Mouse (Mus musculus) intestine, postnatal 0 days (tissue): Measurements from ENCODE around the gene Ccdc175. TPM values are rescaled to one million over a fixed set of nuclear protein-coding genes. Genes with fewer than 3 reads are reported as not detected.

Experiments
- ATAC-seq: fragments of 200-750 bp; cut with Nextera tagmentation; 2 replicates; pipeline ENCODE4 v1.8.0; 2017; ENCODE audit warnings: mild to moderate bottlenecking, moderate TSS enrichment, moderate library complexity
- H3K27ac ChIP-seq: fragments of 300-500 bp; sonication (generic); 2 replicates; pipeline ENCODE4 v1.5.1; 2014; ENCODE audit warnings: mild to moderate bottlenecking, low read depth, low read length, moderate library complexity
- H3K27me3 ChIP-seq: fragments of 300-500 bp; sonication (generic); replicated peaks from 2 replicates; pipeline ENCODE4 v1.6.1; 2014; ENCODE audit warnings: low read length, mixed read lengths; ENCODE audit not compliant: control insufficient read depth, insufficient read depth
- H3K36me3 ChIP-seq: fragments of 300-500 bp; sonication (generic); 2 replicates; pipeline ENCODE4 v1.6.1; 2014; ENCODE audit warnings: mild to moderate bottlenecking, moderate library complexity; ENCODE audit not compliant: control insufficient read depth, insufficient read depth
- H3K4me1 ChIP-seq: fragments of 300-500 bp; sonication (generic); replicated peaks from 2 replicates; pipeline ENCODE4 v1.6.1; 2014; ENCODE audit warnings: antibody characterized with exemption, low read length, mixed read lengths; ENCODE audit not compliant: control insufficient read depth, insufficient read depth
- H3K4me2 ChIP-seq: fragments of 300-500 bp; sonication (generic); replicated peaks from 2 replicates; pipeline ENCODE4 v1.6.1; 2014; ENCODE audit warnings: low read depth, mild to moderate bottlenecking, moderate library complexity
- H3K4me3 ChIP-seq: fragments of 300-500 bp; sonication (generic); 2 replicates; pipeline ENCODE4 v1.5.1; 2014; ENCODE audit warnings: low read depth, low read length
- H3K9ac ChIP-seq: fragments of 300-500 bp; sonication (generic); 2 replicates; pipeline ENCODE4 v1.6.1; 2014; ENCODE audit warnings: mild to moderate bottlenecking, low read depth, low read length
- H3K9me3 ChIP-seq: fragments of 300-500 bp; sonication (generic); 2 replicates; pipeline ENCODE4 v1.6.1; 2016; ENCODE audit warnings: mixed run types; ENCODE audit not compliant: control insufficient read depth
- CTCF ChIP-seq: sonication (generic); IDR thresholded peaks from 2 replicates; pipeline ENCODE4 v1.5.1; 2016; ENCODE audit warnings: low read depth, mild to moderate bottlenecking, control low read depth, antibody characterized with exemption, moderate library complexity
- WGBS: fragments of 180-500 bp; shearing (Covaris S2); extraction: QIAGEN DNeasy Blood & Tissue Kit; methylation state at CpG from one replicate; pipeline ENCODE4 v1.1.7; 2014; 5-methylcytosine and 5-hydroxymethylcytosine counted together
- polyA plus RNA-seq: library from polyadenylated mRNA; unstranded; fragments of >200 nt; fragmentation: Nextera tagmentation; extraction: Ambion mirVana; gene quantifications from 2 replicates; pipeline ENCODE4 v1.2.1, GENCODE M21; 2015

The Ccdc175 gene
- polyA plus RNA-seq, result not detected in 2 replicates

- no peaks in the 10 kb centered on the region for H3K27me3 ChIP-seq
- H3K4me1 ChIP-seq, result no peaks in the 10 kb centered on the region
- 68% methylated on average over 12 of the region's 12 CpGs for WGBS
- H3K9me3 ChIP-seq, result no peaks in the 10 kb centered on the region
- no peaks in the 10 kb centered on the region for H3K36me3 ChIP-seq
- no peak within 1 kb of the TSS for H3K4me3 ChIP-seq
- no peak within 1 kb of the TSS for H3K4me2 ChIP-seq
- ATAC-seq, result no peak
- H3K27ac ChIP-seq, result no peak within 1 kb of the TSS
- no peak for TF ChIP-seq CTCF
- no peak within 1 kb of the TSS for H3K9ac ChIP-seq
Measured at GRCm38 (mm10) chr12:72184929-72185328, at the start of gene Ccdc175. Ccdc175 (minus strand) TSS chr12:72185029.

- no peak overlapping the region for H3K9ac ChIP-seq
- H3K9me3 ChIP-seq, result no peaks in the 10 kb centered on the region
- no peaks in the 10 kb centered on the region for H3K36me3 ChIP-seq
- WGBS, result 89% methylated on average over 3 of the region's 3 CpGs
- no peak overlapping the region for H3K4me3 ChIP-seq
- ATAC-seq, result no peak
- no peak overlapping the region for H3K27ac ChIP-seq
- H3K27me3 ChIP-seq, result peaks cover 19% of the 10 kb centered on the region
- H3K4me1 ChIP-seq, result no peaks in the 10 kb centered on the region
- no peak overlapping the region for H3K4me2 ChIP-seq
- no peak for TF ChIP-seq CTCF
Measured at GRCm38 (mm10) chr12:72234151-72234550, 49.3 kb upstream of the Ccdc175 start.

- 80% methylated on average over 19 of the region's 19 CpGs for WGBS
- TF ChIP-seq CTCF, result no peak
- Histone ChIP-seq H3K9ac (no peak overlapping the region), H3K4me2 (no peak overlapping the region), H3K27me3 (peaks cover 19% of the 10 kb centered on the region), H3K9me3 (no peaks in the 10 kb centered on the region), H3K36me3 (no peaks in the 10 kb centered on the region), H3K4me1 (no peaks in the 10 kb centered on the region), H3K27ac (no peak overlapping the region), H3K4me3 (no peak overlapping the region)
- no peak for ATAC-seq
Measured at GRCm38 (mm10) chr12:72232826-72233790, 48.3 kb upstream of the Ccdc175 start.

- H3K4me1 ChIP-seq, result no peaks in the 10 kb centered on the region
- no peak overlapping the region for H3K9ac ChIP-seq
- 85% methylated on average over 3 of the region's 3 CpGs for WGBS
- TF ChIP-seq CTCF, result no peak
- H3K36me3 ChIP-seq, result no peaks in the 10 kb centered on the region
- ATAC-seq, result no peak
- no peaks in the 10 kb centered on the region for H3K9me3 ChIP-seq
- H3K4me2 ChIP-seq, result no peak overlapping the region
- H3K27ac ChIP-seq, result no peak overlapping the region
- H3K4me3 ChIP-seq, result no peak overlapping the region
- peaks cover 16% of the 10 kb centered on the region for H3K27me3 ChIP-seq
Measured at GRCm38 (mm10) chr12:72232176-72232575, 47.3 kb upstream of the Ccdc175 start.

GRCm38 (mm10) chr12:72229451-72230196 lies 44.8 kb upstream of the Ccdc175 start:
- no peak for ATAC-seq
- H3K4me3 ChIP-seq, result no peak overlapping the region
- WGBS, result 70% methylated on average over 8 of the region's 8 CpGs
- H3K4me2 ChIP-seq, result no peak overlapping the region
- TF ChIP-seq CTCF, result no peak
- H3K27me3 ChIP-seq, result no peaks in the 10 kb centered on the region
- no peaks in the 10 kb centered on the region for H3K36me3 ChIP-seq
- no peak overlapping the region for H3K9ac ChIP-seq
- H3K27ac ChIP-seq, result no peak overlapping the region
- H3K4me1 ChIP-seq, result no peaks in the 10 kb centered on the region
- no peaks in the 10 kb centered on the region for H3K9me3 ChIP-seq

- no peak for TF ChIP-seq CTCF
- H3K27me3 ChIP-seq, result no peaks in the 10 kb centered on the region
- WGBS, result 82% methylated on average over 6 of the region's 6 CpGs
- ATAC-seq, result no peak
- H3K4me2 ChIP-seq, result no peak overlapping the region
- no peak overlapping the region for H3K4me3 ChIP-seq
- H3K9ac ChIP-seq, result no peak overlapping the region
- no peaks in the 10 kb centered on the region for H3K36me3 ChIP-seq
- H3K9me3 ChIP-seq, result no peaks in the 10 kb centered on the region
- H3K27ac ChIP-seq, result no peak overlapping the region
- no peaks in the 10 kb centered on the region for H3K4me1 ChIP-seq
Measured at GRCm38 (mm10) chr12:72227731-72228130, 42.9 kb upstream of the Ccdc175 start.
